Mouse (Mus musculus): ENCODE data around the gene Siglece. TPM values are rescaled to one million over a fixed set of nuclear protein-coding genes. Genes with fewer than 3 reads are reported as not detected.
A peak's percentile ranks its signal among the peaks of the same experiment; 100 is the strongest.
"Not testable (repeated sequence)": the region's sequence is repeated elsewhere in the genome, so short reads cannot be mapped to it uniquely, and the experiment has no call there.

The Siglece gene
- polyA plus RNA-seq, 1 experiment from 2014 or later = 4.2 TPM

DNA sequence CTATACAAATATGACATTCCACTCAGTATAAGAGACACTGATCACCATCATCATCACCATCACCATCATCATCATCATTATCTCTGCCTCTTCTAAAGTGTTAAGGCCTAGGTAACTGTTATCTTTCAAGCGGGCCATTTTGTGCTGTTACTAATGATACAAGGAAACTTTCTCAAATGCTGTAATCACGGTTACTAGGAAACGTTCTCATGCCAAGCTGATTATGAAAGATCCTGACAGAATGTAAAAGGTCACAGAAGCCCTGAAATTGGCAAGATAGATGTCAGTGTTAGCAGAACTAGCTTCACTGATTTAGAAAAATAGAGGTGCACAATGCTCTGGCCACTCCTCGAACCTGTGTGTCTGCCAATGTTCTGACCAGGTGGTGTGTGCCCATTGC, 7.3 kb upstream of the Siglece start:
- not testable (repeated sequence) for H3K9ac ChIP-seq; H3K4me2 ChIP-seq; H3K27ac ChIP-seq (replicated peaks); H3K4me3 ChIP-seq (replicated peaks); ATAC-seq (ENCODE audit: insufficient read depth); H3K9me3 ChIP-seq (replicated peaks); H3K36me3 ChIP-seq (replicated peaks); H3K27me3 ChIP-seq
- 68% methylated on average over 4 of the region's 4 CpGs for WGBS (ENCODE audit: insufficient replicate concordance)
- H3K4me1 ChIP-seq (replicated peaks) = peaks cover 11% of the 10 kb centered on the region; the same call in 1 of the 2 replicates

DNA sequence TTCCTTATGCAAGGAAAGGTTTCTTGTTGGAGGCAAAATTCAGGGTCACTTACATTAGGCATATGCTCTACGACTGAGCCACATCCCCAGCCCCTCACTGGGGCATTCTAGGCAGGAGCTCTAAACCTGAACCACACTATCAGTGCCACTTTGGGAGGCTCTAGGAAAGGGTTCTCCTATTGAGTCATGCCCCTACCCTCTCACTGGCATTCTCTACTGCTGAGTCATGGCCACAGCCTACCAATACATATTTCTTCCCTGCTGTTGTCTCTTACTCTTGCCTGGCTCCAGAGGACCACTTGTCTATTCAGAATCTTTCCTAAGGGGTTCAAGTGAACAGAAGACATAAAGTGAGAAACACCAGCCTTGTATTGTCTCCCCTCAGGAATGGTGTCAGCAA, 2.8 kb upstream of the Siglece start:
- Histone ChIP-seq H3K4me3 (replicated peaks) (no peak overlapping the region), H3K4me1 (replicated peaks) (no peaks in the 10 kb centered on the region), H3K27me3 (no peaks in the 10 kb centered on the region), H3K9ac (no peak overlapping the region), H3K9me3 (replicated peaks) (no peaks in the 10 kb centered on the region), H3K4me2 (no peak overlapping the region), H3K36me3 (replicated peaks) (no peaks in the 10 kb centered on the region), H3K27ac (replicated peaks) (no peak overlapping the region)
- ATAC-seq (ENCODE audit: insufficient read depth) = no peak
- WGBS (ENCODE audit: insufficient replicate concordance) = 61% methylated on average over 1 of the region's 1 CpGs

DNA sequence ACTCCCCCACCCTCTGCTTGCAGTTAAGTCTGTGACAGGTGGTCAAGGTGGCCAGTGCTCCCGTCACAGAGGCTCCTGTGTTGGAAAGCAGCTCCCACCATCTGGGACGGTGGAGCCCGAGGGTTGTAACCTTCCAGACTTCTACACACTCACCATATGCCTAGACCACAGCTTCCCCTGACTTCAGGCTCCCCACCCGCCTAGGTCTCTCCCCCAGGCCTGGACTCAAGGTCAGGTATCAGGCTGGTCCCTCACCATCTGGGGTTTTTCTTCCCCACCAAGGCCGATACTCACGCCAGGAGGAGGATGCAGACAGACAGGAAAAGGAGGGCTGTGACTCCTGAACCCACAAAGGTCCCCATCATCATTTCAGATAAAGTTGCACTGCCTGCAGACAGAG, 3.7 kb downstream of the Siglece start:
- H3K9me3 ChIP-seq (replicated peaks) = no peaks in the 10 kb centered on the region
- H3K9ac ChIP-seq = no peak overlapping the region
- WGBS (ENCODE audit: insufficient replicate concordance) = 20% methylated on average over 6 of the region's 6 CpGs
- H3K4me3 ChIP-seq (replicated peaks) = 0 out of 2 replicates have a peak overlapping the region, but pooled peaks have one; percentile 4
- no peaks in the 10 kb centered on the region for H3K36me3 ChIP-seq (replicated peaks)
- H3K27ac ChIP-seq (replicated peaks) = no peak overlapping the region
- no peak for ATAC-seq (ENCODE audit: insufficient read depth)
- H3K4me2 ChIP-seq = no peak overlapping the region
- H3K27me3 ChIP-seq = no peaks in the 10 kb centered on the region
- no peaks in the 10 kb centered on the region for H3K4me1 ChIP-seq (replicated peaks)

DNA sequence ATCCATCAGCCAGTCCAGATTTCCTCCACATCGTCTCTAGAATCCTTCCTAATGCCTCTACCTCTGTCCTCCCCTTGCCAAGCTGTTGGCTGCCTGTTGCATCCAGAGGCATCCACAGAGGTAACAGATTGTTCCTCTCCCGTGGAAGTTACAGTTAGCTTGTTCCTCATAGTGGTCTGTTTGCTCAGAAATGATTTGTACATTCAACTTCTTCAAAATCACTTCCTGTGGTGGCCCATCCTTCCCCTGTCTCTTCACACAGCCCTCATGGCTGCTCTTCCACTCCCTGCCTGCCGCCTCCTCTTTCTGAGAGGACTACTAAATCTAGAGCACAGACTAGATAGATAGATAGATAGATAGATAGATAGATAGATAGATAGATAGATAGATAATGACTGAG, 5.4 kb downstream of the Siglece start:
- Histone ChIP-seq H3K27me3 (no peaks in the 10 kb centered on the region), H3K4me1 (replicated peaks) (no peaks in the 10 kb centered on the region), H3K4me2 (no peak overlapping the region), H3K27ac (replicated peaks) (no peak overlapping the region), H3K9ac (no peak overlapping the region), H3K9me3 (replicated peaks) (no peaks in the 10 kb centered on the region), H3K36me3 (replicated peaks) (no peaks in the 10 kb centered on the region), H3K4me3 (replicated peaks) (no peak overlapping the region)
- no peak for ATAC-seq (ENCODE audit: insufficient read depth)
- 22% methylated on average over 3 of the region's 3 CpGs for WGBS (ENCODE audit: insufficient replicate concordance)

DNA sequence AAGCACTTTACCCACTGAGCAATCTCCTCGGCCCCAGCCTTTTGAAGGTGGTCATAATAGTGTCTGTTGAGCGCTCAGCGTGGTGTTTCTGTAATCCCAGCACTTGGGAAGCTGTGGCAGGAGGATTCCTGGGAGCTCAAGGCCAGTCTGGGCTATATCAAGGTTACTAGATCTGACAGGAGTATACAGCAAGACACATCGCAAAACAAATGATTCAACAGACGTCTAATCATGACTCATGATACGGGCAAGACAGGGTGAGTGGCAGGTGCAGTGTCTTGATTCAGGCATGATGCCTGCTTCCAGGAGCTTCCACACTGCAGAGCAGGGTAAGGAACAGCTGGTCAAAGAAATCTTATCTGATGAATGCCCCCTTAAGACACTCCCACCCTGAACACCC, 7.3 kb downstream of the Siglece start:
- H3K4me2 ChIP-seq = no peak overlapping the region
- no peaks in the 10 kb centered on the region for H3K27me3 ChIP-seq
- H3K4me1 ChIP-seq (replicated peaks) = no peaks in the 10 kb centered on the region
- ATAC-seq (ENCODE audit: insufficient read depth) = no peak
- no peaks in the 10 kb centered on the region for H3K9me3 ChIP-seq (replicated peaks)
- no peak overlapping the region for H3K9ac ChIP-seq
- H3K27ac ChIP-seq (replicated peaks) = no peak overlapping the region
- H3K4me3 ChIP-seq (replicated peaks) = no peak overlapping the region
- no peaks in the 10 kb centered on the region for H3K36me3 ChIP-seq (replicated peaks)
- 62% methylated on average over 6 of the region's 6 CpGs for WGBS (ENCODE audit: insufficient replicate concordance)

DNA sequence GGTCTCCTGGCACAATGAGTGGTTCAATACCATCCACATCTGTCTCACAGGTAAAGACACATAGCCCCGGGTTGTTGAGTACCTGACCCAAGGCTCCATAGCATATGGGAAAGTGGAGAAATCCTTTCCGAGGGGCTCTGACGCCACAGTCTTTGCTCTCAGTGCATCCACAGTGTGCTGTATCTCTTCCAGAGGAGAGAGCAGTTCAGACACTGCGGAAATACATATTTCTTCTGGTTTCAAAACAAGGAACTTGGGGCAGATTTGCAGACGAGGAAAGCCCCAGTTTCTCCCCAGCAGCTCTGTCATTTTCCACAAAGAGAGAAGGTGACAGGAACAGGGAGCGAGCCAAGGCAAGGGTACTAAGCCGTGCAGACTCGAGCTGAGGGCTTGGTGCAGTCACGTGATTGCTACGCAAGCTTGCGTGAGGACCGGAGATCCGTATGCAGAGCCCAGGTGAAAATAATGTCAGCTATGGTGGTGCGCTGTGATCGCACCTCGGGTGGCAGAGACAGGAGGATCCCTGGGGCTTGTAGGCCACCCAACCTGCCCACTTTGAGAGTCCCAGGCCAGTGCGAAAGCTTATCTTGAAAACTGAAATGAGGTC, 16.8 kb downstream of the Siglece start:
- Histone ChIP-seq H3K4me3 (replicated peaks) (no peak overlapping the region), H3K4me1 (replicated peaks) (no peaks in the 10 kb centered on the region), H3K27ac (replicated peaks) (peak overlapping the region; percentile 38), H3K9me3 (replicated peaks) (no peaks in the 10 kb centered on the region), H3K9ac (no peak overlapping the region), H3K27me3 (no peaks in the 10 kb centered on the region), H3K4me2 (no peak overlapping the region), H3K36me3 (replicated peaks) (no peaks in the 10 kb centered on the region)
- ATAC-seq (ENCODE audit: insufficient read depth) = no peak
- 53% methylated on average over 17 of the region's 17 CpGs for WGBS (ENCODE audit: insufficient replicate concordance)

DNA sequence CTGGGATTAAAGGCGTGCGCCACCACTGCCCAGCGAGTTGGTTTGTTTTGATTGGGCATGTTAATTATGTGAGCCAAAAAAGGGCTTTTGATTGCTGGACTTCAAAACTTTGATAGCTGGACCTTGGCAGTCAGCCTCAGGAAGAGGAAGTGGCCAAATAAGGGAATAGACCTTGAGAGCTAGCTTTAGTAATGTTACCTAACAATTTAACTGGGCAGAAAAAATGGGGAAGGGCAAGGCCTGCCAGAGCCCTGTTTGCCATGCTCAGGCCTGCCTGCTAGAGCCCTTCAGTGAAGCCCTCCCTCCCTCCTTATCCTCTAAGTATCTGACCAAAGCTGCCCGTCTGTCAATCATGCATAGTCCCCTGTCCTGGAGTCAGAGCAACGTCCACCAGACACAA, 17.4 kb downstream of the Siglece start:
- no peaks in the 10 kb centered on the region for H3K36me3 ChIP-seq (replicated peaks)
- 54% methylated on average over 5 of the region's 5 CpGs for WGBS (ENCODE audit: insufficient replicate concordance)
- no peak for ATAC-seq (ENCODE audit: insufficient read depth)
- H3K27ac ChIP-seq (replicated peaks) = peak overlapping the region; percentile 38
- no peak overlapping the region for H3K9ac ChIP-seq
- H3K9me3 ChIP-seq (replicated peaks) = no peaks in the 10 kb centered on the region
- no peaks in the 10 kb centered on the region for H3K27me3 ChIP-seq
- H3K4me3 ChIP-seq (replicated peaks) = no peak overlapping the region
- no peak overlapping the region for H3K4me2 ChIP-seq
- H3K4me1 ChIP-seq (replicated peaks) = no peaks in the 10 kb centered on the region

DNA sequence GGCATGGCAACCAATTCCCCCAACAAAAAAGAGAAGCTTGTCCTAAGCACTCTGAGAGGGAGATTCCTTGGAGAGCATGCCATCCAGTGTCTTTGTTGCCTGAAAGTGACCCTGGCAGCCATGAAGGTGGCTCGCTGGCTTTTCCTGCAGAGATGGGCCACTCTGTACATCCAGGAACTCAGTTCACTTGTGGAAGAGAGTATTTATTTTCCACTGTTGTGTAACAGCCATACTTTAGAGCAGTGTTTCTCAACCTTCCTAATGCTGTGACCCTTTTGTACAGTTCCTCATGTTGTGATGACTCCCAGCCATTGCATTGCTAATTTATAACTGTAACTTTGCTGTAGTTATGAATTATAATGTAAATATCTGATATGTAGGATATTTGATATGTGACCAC, 22.8 kb downstream of the Siglece start:
- WGBS (ENCODE audit: insufficient replicate concordance) = 50% methylated on average over 1 of the region's 1 CpGs
- Histone ChIP-seq H3K27ac (replicated peaks) (no peak overlapping the region), H3K9me3 (replicated peaks) (no peaks in the 10 kb centered on the region), H3K27me3 (no peaks in the 10 kb centered on the region), H3K4me1 (replicated peaks) (no peaks in the 10 kb centered on the region), H3K9ac (no peak overlapping the region), H3K36me3 (replicated peaks) (no peaks in the 10 kb centered on the region), H3K4me3 (replicated peaks) (no peak overlapping the region), H3K4me2 (no peak overlapping the region)
- ATAC-seq (ENCODE audit: insufficient read depth) = no peak

DNA sequence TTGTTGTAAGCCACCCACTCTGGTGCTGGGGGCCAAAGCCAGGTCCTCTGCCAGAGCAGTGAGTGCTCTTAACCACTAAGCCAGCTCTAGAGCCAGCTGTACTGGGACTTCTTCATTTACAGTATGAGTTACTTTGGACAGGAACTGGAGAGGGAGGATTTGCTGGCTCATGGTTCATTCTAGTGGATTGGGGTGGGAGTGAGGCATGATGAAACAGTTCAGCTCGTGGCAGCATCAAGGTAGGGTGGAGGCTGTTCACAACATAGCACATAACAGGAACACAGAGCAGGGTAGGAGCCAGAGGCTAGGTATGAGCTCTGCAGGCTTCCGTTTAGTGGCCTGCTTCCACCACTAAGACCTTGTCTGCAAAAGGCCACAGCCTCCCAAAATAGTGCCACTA, 23.8 kb downstream of the Siglece start:
- WGBS (ENCODE audit: insufficient replicate concordance) = 23% methylated on average over 2 of the region's 2 CpGs
- ATAC-seq (ENCODE audit: insufficient read depth) = no peak

DNA sequence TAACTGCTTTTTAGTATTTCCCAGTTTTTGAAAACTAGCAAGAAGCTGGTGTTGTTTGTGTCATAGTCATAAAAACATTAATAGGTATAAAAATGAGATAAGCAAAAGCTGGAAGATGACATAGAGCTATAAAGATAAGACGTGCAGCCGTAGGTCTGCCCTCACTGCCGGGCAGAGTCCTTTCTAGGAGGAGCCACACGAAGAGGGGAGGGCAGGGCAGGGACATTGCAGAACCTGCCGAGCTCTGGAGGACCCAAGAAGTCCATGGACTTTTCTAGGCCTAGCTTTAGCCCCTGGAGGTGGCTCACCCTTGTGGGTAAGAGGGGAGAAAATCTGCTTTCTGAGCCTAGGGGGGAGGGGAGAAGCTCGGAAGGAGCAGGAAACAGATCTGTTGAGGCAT, 25.5 kb downstream of the Siglece start, which contains the start of gene Ceacam18:
Gene Ceacam18, plus strand, starts transcription at position 208 of the 400 bp plus-strand sequence.
- Histone ChIP-seq H3K27ac (replicated peaks) (no peak within 1 kb of the TSS), H3K27me3 (no peaks in the 10 kb centered on the region), H3K9ac (no peak within 1 kb of the TSS), H3K9me3 (replicated peaks) (no peaks in the 10 kb centered on the region), H3K4me3 (replicated peaks) (no peak within 1 kb of the TSS), H3K36me3 (replicated peaks) (no peaks in the 10 kb centered on the region), H3K4me1 (replicated peaks) (no peaks in the 10 kb centered on the region), H3K4me2 (no peak within 1 kb of the TSS)
- WGBS (ENCODE audit: insufficient replicate concordance) = 27% methylated on average over 6 of the region's 6 CpGs
- no peak for ATAC-seq (ENCODE audit: insufficient read depth)

More for the DNA sequence above, 23.8 kb downstream of the Siglece start:
- no peaks in the 10 kb centered on the region for H3K36me3 ChIP-seq (replicated peaks)
- no peak overlapping the region for H3K4me2 ChIP-seq
- no peaks in the 10 kb centered on the region for H3K4me1 ChIP-seq (replicated peaks)
- H3K27ac ChIP-seq (replicated peaks) = no peak overlapping the region
- no peak overlapping the region for H3K4me3 ChIP-seq (replicated peaks)
- no peaks in the 10 kb centered on the region for H3K9me3 ChIP-seq (replicated peaks)
- H3K9ac ChIP-seq = no peak overlapping the region
- no peaks in the 10 kb centered on the region for H3K27me3 ChIP-seq

DNA sequence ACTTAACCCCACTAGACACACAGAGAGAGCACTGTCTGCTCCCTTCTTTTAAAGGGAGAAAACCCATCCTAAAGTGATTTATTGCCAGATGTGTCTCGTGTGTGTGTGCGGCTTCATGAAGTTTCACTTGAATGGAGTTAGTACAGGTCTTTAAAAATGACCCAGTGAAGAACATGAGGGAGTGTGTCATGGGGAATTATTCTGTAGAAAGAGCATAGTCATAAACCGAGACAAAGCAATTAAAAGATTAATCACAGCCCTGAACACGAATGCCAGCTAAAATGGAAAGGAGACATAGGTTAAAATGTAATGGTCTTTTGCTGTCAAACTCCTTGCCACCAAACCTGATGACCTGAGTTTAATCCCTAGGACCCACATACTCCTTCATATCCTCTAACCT, 26.0 kb downstream of the Siglece start:
- Histone ChIP-seq H3K27ac (replicated peaks) (no peak overlapping the region), H3K4me1 (replicated peaks) (no peaks in the 10 kb centered on the region), H3K27me3 (no peaks in the 10 kb centered on the region), H3K4me3 (replicated peaks) (no peak overlapping the region), H3K4me2 (no peak overlapping the region), H3K9me3 (replicated peaks) (no peaks in the 10 kb centered on the region), H3K9ac (no peak overlapping the region), H3K36me3 (replicated peaks) (no peaks in the 10 kb centered on the region)
- 62% methylated on average over 4 of the region's 4 CpGs for whole genome bisulfite sequencing (ENCODE audit: insufficient replicate concordance)
- ATAC-seq (ENCODE audit: insufficient read depth) = no peak

DNA sequence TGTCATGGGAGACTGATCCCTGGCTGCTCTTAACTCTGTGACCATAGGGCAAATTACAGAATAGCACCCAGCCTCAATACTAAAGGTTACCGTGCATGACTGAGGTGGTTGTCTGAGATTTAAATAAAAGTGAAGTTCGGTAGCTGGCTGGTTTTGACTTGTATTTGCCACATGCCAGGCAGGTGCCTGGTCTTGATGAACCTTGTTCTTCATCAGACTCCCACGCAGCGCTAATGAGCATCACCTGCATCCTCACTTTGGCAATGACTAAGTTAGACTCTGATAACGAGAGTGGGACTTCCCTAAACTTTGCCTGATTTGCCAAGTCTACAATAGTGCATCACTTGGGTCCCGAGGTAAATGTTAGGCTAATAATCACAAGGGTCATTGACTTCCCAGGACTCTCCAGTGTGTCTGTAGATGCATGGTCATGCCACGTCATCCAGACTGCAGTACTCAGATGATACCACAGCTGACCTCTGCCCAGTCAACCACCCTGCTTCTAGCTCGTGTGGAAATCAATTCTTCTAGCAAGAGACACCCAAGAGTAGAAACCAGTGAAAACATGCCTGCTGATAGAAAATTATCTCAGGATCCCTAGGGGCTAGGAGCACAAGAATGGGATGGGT, 34.1 kb downstream of the Siglece start:
- no peak overlapping the region for H3K4me2 ChIP-seq
- H3K27me3 ChIP-seq = no peaks in the 10 kb centered on the region
- WGBS (ENCODE audit: insufficient replicate concordance) = 57% methylated on average over 8 of the region's 8 CpGs
- H3K27ac ChIP-seq (replicated peaks) = no peak overlapping the region
- no peaks in the 10 kb centered on the region for H3K9me3 ChIP-seq (replicated peaks)
- H3K4me1 ChIP-seq (replicated peaks) = no peaks in the 10 kb centered on the region
- H3K9ac ChIP-seq = no peak overlapping the region
- no peak overlapping the region for H3K4me3 ChIP-seq (replicated peaks)
- no peak for ATAC-seq (ENCODE audit: insufficient read depth)
- no peaks in the 10 kb centered on the region for H3K36me3 ChIP-seq (replicated peaks)
